Mouse (Mus musculus): ENCODE data around the gene Mis12.

GRCm38 (mm10) chr11:70980232-70980631 lies 39.2 kb upstream of the Mis12 start:
- no peak for TF ChIP-seq CTCF (IDR thresholded peaks at IDR 0.05; ENCODE audit: low read depth)
- no peak for TF ChIP-seq EP300 (optimal IDR thresholded peaks at IDR 0.05)

Data from stomach, postnatal 0 days (tissue).